Mouse (Mus musculus) thymus, adult 2 months (tissue): Measurements from ENCODE around the gene Ucp3.

Source experiments
- CTCF ChIP-seq: fragments of 200-500 bp; IDR thresholded peaks from 2 replicates; pipeline ENCODE4 v1.5.1; 2012; ENCODE audit warnings: mild to moderate bottlenecking, control low read depth, low read length, moderate library complexity, borderline replicate concordance; ENCODE audit not compliant: control insufficient read depth, poor library complexity, insufficient read depth; ENCODE audit errors: extremely low read depth
- POLR2A ChIP-seq: fragments of 200-500 bp; IDR thresholded peaks from 2 replicates; pipeline ENCODE4 v1.6.1; 2012; ENCODE audit warnings: mild to moderate bottlenecking, low read length, control low read depth, moderate library complexity; ENCODE audit not compliant: control insufficient read depth, poor library complexity, insufficient read depth; ENCODE audit errors: extremely low read depth

- no peak for TF ChIP-seq CTCF
- TF ChIP-seq POLR2A = no peak
Measured at GRCm38 (mm10) chr7:100443728-100444127, 29.1 kb upstream of the Ucp3 start.
